In genomic region chr4:150846316-150846715, GRCm38 (mm10) we compare ENCODE assay signal across 13 mouse cellular contexts.
"Had no signal": no experiment of that assay in that cellular context is flagged by ENCODE, and none has a peak within 500 bp of the region (broad histone marks: within the 10 kb centered on the region; RNA-seq: fewer than 3 reads in every experiment).

No protein-coding gene starts in this region.

- H3K4me3 ChIP-seq: kidney, embryonic 15.5 days; limb, embryonic 13.5 days; myocyte had no signal

- H3K27me3 ChIP-seq: kidney, embryonic 15.5 days; limb, embryonic 13.5 days had no signal

- H3K9me3 ChIP-seq: kidney, embryonic 15.5 days; limb, embryonic 13.5 days had no signal

- H3K4me2 ChIP-seq: kidney, embryonic 15.5 days; limb, embryonic 13.5 days had no signal

- H3K27ac ChIP-seq: kidney, embryonic 15.5 days; limb, embryonic 13.5 days; liver, embryonic 14.5 days had no signal

- H3K9ac ChIP-seq: kidney, embryonic 15.5 days; limb, embryonic 13.5 days; liver, embryonic 14.5 days had no signal

- H3K36me3 ChIP-seq: kidney, embryonic 15.5 days; limb, embryonic 13.5 days had no signal

- DNase-seq: kidney, adult 2 months; kidney, postnatal 14 days; left cerebral cortex, postnatal 4 days; lung, adult 18-20 months; retina, postnatal 1 day; right cerebral cortex, postnatal 4 days; spleen, adult 18-20 months; thymus, adult 18-20 months; thymus, postnatal 25 days had no signal
